Mouse (Mus musculus) kidney, postnatal 14 days (tissue): ENCODE data around the gene Trio.
A peak's percentile ranks its signal among the peaks of the same experiment; 100 is the strongest.
"Not testable (repeated sequence)": the region's sequence is repeated elsewhere in the genome, so short reads cannot be mapped to it uniquely, and the experiment has no call there.

Experiments
- DNase-seq: peaks from one replicate; pipeline ENCODE4 v3.0.0; 2022; ENCODE audit warnings: mixed read lengths

The Trio gene

DNA sequence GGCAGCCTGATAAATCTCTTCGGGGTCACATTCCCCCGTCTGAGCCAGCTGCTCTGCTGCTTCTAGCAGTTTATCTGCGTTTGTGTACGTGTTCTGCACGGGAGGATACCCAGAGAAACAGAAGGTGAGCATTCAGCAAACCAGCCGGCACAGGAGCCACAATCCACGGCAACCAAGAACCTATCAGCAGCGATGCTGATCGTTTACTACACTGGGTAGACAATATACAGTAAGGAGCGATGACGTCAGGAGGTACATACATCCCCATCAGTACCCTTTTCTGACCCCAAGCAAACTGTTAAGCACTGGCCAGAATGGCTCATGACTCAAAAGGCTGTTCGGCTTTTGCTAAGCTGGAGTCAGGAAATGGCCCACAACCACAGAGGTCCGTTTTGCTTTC lies 154.4 kb downstream of the Trio start:
- DNase-seq: no peak

DNA sequence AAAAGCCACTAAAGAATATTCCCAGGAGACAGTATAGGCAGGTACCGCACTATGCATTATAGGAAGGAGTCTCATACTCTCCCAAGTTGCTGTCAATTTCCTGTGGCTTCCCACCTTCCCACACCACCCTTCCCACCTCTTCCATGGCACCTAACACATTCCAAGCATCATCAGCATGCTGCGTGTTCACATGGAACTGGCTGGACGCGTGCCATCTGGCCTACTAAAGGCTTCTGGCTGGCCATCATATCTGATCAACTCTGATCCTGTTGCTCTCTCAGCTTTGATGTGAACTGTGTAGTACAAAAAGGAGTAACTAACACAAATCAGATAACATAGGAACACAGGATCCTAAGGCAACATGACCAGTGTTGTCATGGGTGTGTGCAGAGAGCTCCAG lies 156.6 kb downstream of the Trio start:
- no peak for DNase-seq

DNA sequence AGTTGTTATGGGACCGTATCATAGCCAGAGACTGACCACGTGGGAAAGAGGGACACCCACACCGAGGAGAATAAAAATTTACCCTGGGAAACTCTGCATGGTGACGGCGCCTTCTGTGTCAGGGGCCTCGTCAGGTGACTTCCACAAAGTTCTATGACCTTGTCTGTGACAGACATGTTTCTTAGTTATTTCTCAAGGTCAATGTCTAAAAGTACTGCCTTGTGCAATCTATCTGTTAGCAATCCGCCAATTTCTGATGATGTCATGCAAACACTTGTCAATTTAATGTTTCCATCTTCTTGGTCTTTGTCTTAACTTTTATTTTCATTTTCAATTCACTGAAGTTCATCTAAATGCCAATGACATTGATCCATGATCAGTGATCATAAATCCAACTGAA lies 157.8 kb downstream of the Trio start:
- DNase-seq: no peak

DNA sequence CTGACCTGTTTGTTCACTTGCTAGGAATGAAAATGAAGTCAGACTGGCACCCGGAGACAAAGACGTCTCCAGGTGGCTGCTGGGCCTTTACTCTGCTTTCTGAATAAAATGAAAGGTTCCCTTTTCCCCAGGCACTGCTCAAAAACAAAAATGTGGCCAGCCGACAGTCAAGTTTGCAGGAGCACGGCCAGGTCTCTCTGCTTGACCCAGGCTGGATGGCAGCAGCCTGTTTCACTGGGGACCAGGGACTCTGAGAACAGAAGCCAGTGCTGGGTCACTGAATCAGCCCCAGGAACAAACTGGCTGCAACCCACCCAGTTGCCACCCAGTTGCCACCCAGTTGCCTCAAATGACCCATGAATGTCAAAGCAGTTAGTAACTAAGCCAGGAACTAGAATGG lies 159.2 kb downstream of the Trio start:
- peak; percentile 32 for DNase-seq

DNA sequence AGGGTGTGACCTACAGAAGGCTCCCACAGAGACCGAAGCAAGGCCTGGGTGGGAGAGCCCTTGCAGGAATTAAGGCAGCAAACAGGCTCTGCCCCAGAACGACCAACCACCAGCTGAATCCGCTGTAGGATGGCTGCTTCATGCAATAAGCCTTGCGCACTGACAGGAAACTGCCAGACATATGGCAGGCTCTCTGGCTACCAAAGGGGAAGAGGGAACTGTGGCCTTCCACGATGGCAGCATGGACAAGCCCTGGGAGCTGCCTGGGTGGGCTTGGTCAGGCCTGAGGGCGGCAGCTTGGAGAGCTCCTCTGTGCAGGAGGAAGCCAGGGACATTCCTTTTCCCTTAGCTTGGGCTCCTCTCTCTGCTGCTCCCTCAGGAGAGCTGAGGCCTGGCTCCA lies 159.6 kb downstream of the Trio start:
- DNase-seq: no peak

DNA sequence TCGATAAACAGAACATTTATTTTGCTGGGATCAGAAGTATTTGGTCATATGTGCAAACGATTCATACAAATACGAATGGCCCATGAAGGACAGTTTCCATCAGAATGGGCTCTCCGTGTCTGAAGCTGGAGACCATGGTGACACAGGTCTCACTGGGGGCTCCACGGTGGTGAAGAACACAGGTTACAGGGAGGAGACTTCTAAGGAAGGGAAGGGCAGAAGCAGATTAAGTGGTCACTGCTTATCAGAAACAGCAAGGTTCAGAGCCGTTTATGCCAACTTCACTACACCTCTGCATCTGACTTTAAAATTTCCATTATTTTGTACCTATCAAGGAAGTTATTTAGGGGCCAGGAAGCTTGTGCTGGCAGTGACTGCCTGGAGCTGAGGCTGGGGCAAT lies 161.3 kb downstream of the Trio start:
- DNase-seq: no peak

DNA sequence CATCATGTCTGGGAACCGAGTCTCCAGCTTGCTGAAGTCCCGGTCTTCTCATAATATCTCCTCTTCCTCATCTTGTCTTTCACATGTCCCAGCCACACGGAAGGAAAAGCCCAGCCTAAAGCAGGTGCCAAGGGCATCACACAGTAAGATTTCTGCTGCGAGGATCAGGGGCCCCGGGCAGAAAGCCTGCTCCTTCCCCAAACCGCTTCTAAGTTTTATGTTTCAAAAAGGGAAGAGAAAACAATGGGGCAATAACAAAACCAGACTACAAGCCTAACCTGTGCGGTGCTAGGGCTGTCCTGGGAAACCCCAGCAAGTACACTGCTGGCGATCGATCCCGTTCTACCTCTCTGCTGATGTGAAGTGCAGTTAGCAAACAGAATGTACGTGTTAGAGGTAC lies 162.7 kb downstream of the Trio start:
- DNase-seq: no peak

DNA sequence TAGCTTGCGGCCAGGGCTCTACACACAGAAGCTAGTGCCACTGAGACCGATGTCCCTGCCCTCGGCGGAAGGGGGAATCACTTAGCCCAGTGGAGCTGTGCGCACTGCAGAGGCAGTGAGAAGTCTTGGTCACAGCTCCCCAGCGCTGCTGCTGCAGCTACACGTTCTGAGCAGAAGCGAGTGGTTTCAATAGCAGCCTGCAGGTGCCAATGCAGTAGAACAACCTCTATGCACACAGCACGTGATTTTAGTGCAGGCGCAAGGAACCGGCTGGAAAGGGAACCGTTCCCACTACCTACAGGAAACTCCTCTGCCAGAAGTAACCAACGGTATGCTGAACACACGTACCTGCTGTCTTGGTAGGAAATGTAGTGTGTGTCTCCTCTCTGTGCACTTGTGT lies 165.2 kb downstream of the Trio start:
- DNase-seq: no peak

DNA sequence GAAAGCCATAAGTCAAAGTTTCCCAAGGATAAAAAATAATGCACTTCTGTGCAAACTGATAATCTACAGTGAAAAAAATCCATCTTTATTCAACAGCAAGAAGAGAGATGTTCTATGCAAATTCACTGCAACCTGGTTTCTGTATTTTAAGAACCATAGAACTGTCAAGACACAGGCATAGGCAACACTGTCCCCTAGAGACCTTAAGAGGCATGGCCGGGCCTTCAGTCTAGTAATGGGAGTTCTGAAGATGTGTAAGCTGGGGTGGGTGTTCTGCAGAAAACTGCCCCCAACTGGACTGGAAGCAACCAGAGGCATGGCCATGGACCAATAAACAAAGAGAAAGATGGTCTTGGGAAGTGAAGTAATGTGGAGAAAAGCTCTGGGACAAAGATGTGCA lies 166.1 kb downstream of the Trio start:
- no peak for DNase-seq

DNA sequence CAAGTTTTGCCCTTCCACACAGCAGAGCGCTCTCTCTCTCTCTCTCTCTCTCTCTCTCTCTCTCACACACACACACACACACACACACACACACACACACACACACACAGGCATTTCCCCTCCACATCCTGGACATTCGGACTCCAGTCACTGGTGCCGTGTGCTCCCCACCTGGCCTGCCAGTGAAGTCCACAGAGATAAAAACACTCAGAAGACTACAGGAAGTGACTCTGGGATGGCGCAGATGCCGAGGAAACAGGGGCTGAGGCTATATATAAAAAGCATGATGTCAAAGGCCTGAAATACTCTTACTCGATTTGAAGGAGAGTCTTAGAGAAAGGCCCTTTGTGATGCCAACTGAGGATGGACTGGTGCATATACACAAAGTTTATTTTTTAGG lies 166.5 kb downstream of the Trio start:
- DNase-seq: peak; percentile 44

DNA sequence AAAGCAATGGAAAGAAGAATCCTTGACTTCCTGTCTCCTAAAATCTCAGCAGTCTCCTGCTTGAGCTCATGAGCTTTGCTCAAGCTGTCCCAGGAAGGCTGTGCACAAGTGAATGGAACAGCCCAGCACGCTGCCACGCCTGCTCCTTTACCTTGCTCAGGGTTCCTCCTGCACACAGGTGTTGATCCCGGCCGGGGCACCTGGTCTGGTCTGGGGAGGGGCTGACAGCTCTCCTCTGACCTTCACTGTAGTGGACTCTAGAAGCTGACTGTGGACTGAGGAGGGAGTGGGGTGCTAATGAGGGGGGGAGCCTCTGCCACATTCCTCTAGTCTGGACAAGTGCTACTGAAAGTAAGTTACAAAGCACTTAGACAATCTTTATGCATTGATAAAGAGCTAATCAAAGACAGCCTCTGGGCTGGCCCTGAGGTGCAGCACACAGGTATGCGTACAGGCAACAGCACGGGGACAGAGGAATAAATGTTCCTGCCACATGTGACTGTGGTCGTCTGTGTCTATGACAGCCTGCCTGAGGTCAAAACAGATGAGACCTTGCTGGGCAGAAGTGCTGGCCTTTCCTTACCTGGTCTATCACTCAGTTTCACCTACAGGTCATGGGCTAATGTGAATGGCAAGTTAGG lies 167.3 kb downstream of the Trio start:
- no peak for DNase-seq

DNA sequence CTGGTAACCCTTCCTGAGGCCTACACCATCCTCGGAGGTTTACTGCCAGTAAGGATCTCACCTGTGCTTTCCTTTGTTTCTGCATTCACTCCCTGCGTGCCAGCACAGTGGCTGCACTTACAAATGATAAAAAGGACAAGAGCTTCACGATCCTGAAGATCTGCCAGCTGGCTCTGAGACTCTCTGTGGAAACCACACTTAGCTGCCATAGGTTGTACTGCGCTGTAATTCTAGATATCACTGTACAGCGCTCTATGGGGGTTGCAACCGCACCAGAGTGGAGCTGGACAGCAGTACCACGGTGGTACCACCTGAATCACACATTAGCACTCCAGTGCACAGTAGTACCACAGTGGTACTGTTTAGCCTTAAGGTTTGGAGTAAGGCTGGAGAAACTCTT lies 168.4 kb downstream of the Trio start:
- no peak for DNase-seq

DNA sequence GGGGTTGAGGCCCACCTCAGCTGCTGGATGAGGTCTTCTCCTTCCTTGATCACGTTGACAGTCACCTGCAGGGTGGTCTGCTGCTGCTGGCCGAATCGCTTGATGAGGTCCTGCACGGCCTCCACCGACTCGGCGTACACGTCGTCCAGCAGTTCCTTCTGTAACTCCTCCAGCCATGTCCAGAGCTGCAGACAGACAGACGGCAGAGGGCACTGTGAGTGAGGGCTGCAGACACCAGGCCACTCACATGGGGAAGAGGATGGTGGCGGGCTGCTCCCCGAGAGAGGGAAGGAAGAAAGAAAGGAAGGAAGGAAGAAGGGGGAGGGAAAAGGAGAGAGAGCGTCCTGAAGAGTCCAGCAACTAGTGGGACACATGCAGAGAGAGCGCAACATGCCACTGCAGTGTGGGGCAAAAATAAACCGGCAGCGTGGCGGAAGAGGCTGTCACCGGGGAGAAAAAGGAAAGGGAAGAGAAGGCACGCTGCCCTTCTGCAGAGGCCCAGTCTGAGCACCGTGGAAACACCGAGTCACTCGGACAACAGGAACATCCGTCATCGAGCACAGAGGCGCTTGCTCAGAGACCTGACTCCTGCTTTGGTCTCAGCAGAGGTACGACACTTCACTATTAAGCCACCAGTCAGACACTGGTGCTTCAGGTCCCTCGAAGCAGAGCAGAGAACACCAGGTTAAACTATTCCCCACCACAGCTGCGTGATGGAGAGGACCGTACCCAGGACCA lies 169.4 kb downstream of the Trio start:
- DNase-seq: peak; percentile 44

DNA sequence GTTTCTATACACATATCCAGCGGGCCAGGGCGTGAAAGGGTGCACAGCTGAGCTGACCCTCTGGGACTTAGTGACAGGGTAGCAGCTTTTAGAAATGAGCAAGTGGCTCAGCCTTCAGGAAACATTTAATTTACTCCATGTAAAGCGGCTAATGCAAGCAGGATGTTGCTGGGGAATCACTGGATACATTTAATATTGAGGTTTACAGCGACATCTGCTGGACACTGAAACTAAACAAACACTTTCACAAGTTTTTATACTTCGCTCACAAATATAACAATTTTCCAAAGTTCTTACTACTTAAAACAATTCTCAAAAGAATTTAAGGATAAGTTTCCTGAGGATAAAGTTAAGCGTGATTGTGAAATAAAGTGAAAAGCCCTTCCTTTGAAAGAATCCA lies 174.3 kb downstream of the Trio start:
- DNase-seq: no peak

DNA sequence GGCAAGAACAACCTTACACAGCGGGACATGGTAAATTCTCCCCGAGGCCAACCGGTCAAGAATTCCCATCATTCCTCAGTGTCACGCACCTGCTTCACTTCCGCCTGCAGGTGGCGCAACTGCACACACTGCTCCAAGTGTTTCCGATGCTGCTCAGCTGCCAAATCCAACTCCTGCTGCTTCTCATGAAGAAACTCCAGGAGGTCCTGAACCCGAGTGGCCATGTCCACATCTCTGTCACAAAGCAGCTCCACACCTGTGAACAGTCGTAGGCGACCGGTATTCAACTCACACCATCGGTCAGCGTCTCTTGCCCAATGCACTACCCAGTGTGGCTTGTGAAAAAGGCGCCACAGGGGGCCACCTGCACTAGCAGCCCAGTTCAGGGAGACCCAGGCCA lies 174.7 kb downstream of the Trio start:
- DNase-seq: peak; percentile 37

DNA sequence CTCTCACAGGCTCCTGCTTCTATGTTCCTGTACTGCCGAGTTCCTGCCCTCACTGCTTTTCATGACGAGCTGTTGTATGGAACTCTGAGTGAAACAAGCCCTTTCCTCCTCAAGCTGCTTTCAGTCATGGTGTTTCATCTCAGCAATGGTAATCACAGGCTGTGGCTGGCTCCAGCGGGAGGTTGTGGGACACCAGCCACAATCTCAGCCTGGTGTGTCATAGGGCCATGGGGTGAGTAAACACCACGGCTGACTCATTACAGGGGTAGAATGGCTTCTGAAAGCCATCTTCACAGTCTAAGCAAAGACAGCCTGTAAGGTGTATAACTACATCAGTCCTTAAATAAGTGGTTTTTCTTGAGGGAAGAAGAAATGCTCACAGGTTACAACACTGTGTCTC lies 175.7 kb downstream of the Trio start:
- no peak for DNase-seq

DNA sequence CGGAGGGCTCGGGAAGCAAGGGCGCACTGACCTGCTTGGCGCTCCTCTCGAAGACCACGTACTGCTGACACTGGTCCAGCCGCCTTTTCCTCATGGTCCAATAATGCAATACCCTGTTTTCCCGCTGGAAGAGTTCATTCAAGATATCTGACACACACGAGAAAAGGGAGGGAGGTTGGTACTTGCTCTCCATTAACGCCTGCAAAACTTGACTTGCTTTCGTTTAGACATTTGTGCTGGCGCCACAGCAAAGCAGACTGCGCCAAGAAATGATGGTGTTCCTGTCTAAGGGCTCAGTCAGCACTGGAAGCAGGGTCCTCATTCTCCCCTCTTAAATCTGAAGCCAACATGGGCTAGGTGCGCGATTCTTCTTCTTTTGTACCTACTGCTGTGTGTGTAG lies 184.0 kb downstream of the Trio start:
- DNase-seq: no peak

DNA sequence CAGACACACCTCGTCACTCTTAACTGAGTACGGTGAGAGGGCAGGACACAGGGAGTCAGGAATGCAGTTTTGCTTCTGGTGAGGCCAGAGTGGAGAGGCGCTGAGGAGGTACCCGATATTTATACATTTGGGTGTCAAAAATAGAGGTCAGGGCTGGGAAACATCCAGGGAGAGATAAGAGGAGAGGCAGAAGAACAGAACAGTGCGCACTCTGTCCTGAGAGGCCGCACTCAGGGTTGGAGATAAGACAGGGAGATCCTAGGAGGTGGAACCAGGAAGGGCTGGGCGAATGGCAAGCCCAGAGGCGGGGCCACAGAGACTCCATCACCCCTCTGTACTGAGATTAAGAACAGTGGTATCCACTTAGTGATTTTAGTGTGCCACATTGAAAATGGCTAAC lies 185.1 kb downstream of the Trio start:
- no peak for DNase-seq

DNA sequence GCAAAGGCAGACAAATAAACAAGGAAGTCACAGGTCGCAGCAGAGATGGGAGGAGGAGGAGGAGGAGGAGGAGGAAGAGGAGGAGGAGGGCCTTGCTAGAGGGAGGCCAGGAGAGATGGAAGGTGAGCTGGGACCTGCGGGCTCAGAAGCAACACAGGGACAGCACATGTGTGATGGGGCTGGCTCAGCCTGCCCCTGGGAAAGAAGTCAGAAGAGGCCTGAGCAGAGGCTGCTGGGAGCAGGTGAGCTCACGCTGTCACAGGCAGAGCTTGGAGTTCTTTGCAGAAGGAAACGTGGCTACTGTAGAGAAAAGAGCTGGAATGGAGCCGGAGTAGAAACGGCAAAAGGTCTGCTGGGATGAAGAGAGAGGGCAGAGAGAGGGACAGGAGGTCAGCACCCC lies 185.5 kb downstream of the Trio start:
- DNase-seq: no peak

DNA sequence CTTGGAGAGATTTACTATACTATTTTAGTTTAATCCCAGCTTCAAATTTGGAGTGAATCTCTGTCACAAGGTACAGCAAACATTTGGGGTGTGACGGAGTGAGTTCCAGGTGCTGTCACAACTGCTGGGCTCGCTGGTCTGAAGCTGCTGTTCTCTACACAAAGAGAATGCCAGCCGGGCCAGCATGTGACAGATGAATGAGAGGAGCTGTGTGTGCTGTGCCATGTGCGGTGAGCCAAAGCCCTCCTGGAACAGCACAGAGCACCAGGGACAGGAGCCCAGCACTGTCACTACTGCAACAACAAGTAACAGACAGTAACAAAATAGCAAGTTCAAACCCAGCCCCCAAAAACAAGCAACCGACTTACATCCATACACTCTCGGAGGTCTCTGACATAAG lies 194.0 kb downstream of the Trio start:
- DNase-seq: no peak

DNA sequence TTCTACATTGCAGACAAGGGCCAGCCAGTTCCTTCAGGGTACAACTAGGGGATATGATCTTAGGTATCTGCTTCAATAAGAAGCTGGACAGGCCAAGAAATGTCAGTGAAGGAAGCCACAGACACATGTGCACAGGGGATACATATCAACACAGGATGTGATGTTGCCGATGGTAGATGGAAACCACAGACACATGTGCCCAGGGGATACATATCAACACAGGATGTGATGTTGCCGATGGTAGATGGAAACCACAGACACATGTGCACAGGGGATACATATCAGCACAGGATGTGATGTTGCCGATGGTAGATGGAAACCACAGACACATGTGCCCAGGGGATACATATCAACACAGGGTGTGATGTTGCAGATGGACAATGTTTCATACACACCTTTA lies 197.8 kb downstream of the Trio start:
- not testable (repeated sequence) for DNase-seq

DNA sequence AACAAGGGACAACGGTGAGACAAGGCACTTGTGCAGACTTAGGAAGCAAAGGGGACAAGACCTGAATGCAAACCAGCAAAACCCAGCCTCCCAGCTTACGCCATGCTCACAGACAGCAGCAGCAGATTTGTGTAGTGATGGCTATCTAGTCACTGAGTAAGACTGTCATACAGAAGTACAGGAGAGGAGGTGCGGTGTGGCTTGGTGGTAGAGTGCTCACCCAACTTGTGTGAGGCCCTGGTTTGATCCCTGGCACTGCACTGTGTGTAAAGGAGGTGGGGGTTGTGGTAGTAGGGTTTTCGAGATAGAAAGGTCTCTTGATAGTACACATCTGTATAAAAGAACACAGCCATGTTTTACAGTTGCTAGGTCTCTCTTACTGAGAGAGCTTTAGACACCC lies 198.8 kb downstream of the Trio start:
- no peak for DNase-seq

DNA sequence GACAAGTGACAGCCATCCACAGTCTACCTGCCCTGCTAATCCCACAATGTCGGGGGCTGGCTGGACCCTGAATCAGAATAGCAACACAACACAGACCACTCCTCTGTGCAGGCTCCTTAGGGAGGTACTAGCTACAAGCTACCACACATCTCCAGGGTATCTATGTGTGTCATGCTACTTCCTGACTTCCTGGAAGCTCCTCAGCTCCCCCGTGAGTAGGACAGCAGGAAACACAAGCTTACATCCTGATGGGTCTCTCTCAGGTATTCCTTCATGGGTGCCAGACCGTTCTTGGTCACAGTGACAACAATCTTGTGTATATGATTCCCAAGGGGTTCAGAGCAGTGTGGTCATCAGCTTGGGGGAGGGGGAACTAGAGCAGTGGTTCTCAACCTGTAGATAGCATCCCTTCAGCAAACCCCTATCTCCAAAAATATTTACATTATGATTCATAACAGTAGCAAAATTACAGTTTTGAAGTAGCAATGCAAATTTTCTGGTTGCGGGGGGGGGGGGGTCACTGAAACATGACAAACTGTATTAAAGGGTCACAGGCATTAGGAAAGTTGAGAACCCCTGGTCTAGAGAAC lies 199.5 kb downstream of the Trio start:
- no peak for DNase-seq

DNA sequence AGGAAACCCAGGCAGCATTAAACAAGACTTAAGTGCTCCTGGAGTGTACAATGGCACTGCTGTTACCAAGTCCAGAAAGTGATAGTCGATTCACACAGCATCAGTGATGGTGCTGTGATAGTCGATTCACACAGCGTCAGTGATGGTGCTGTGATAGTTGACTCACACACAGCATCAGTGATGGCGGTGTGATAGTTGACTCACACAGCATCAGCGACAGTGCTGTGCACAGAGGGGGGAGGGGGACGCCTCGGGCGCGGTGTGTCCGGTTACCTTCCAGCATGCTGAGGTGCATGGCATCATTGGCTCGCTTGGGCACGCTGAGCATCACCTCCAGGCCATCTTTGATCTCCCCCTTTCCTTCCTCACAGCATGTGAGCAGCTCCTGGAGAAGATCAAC lies 200.3 kb downstream of the Trio start:
- no peak for DNase-seq

DNA sequence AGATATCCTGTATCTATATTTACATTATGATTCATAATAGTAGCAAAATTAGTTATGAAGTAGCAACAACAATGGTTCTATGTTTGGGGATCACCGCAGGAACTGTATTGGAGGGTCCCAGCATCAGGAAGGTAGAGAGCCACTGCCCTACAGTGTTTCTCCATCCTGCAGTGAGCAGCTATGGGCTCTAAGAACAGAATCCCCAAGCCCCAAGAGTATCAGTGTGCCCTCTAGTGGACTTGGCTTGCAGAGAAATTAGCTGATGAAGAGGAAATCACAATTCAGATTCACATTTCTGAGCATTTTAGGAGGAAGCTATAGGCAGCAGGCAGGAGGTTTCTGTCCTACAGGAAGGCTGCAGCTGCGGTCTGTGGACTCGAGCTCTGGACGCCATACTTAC lies 202.1 kb downstream of the Trio start:
- DNase-seq: peak; percentile 26
